Mouse (Mus musculus) B cell, adult 2 months (primary cell): Measurements from ENCODE around the gene Lyg2.

Experiments used
- DNase-seq, 2 experiments: peaks; one replicate each; pipeline ENCODE4 v3.0.0; 2022

Gene Lyg2

DNA sequence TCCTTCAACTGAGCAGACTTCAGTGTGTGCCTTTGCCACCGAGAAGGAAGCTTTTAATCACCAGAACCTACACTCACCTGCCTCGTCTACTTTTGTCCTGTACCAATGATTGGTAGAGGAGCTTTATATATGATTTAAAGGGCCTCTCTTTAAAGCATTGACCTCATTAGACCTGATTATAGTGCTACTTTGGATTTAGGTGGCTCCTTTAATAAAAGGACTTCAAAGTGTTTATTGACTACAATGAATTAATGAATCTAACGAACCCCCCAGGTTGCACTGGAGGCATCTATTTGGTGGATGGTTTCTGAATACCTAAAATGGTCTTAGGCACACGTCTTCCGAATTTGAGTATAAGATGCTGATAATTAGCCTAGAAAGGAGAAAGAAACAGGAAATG is at the start of gene Lyg2:
Lyg2 (minus strand) TSS at position 101 of the 400 bp plus-strand sequence.
- no peak for DNase-seq

GRCm38 (mm10) chr1:37965571-37965970 is 49.3 kb upstream of the Lyg2 start:
- DNase-seq, result no peak

- DNase-seq, result no peak
These were observed 43.2 kb upstream of the Lyg2 start for GRCm38 (mm10) chr1:37959486-37959885.

DNA sequence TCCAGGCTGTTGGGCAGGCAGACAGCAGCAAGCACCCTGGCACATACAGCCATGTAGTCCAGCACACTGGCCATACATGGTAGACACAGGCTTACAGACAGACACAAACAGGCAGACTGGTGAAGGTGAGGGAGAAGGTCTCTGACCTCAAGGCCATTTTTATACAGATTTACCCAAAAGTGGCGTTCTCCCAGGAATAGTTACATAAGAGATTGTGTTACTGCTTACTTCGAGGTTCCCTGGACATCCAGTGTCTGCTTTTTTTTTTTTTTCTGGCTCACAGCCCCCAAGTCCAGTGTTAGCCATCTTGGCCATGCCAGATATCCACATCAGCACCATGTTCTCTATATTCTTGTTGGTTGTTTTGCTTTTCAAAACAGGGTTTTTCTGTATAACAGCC is 42.2 kb upstream of the Lyg2 start:
- no peak for DNase-seq

GRCm38 (mm10) chr1:37957659-37958058 is 41.4 kb upstream of the Lyg2 start, which contains the start of gene Lyg1:
Lyg1 (minus strand) TSS chr1:37957759.
- DNase-seq, result no peak

GRCm38 (mm10) chr1:37956690-37957431 is 40.6 kb upstream of the Lyg2 start:
- no peak for DNase-seq

GRCm38 (mm10) chr1:37955251-37955650 is 39.0 kb upstream of the Lyg2 start:
- DNase-seq, result no peak

GRCm38 (mm10) chr1:37954786-37955185 is 38.5 kb upstream of the Lyg2 start:
- no peak for DNase-seq

GRCm38 (mm10) chr1:37948906-37949305 is 32.6 kb upstream of the Lyg2 start:
- DNase-seq, result no peak

GRCm38 (mm10) chr1:37931806-37932205 is 15.5 kb upstream of the Lyg2 start:
- peak; percentile 5 to 9 for DNase-seq

- DNase-seq, result no peak
These were observed 9.7 kb upstream of the Lyg2 start for GRCm38 (mm10) chr1:37925971-37926370.

DNA sequence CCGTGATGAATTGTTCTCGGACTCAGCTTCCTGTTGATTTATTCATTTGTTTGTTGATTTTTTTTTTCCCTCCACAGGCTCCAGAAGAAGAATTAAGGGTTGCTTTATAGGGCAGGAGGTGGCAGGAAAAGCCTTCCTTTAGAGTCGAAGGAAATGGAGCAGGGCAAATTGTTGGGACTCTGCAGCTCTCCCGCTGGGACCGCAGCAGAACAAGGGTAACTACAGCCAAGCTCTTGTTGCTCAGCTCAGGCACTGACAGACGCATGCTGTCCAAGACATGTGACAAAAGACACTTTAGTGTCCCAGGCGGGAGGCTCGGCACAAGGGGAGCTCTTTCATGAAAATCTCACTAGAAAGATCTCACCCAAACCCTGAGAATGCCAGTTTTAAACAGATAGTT is 6.2 kb upstream of the Lyg2 start:
- no peak for DNase-seq

GRCm38 (mm10) chr1:37918096-37918495 is 1.8 kb upstream of the Lyg2 start:
- DNase-seq, result no peak

DNA sequence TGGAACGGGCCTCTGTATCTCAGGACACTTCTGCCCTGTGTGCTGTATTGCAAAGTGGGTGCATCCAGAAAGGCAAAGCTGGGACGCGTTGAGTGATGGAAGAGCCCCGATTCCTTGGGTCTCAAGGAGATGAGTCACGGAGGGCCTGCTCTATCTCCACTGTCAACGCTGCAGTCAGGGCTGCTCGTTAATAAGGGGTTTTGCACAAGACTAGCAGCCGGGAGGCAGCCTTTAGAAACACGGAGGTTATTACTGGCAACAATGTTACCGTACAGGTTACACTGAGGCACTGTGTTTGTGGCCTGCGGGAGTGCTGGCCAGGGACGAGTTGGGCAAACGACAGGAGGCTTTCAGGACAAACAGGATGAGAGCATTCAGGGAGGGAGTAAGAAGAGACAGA is 1.4 kb upstream of the Lyg2 start:
- no peak for DNase-seq

DNA sequence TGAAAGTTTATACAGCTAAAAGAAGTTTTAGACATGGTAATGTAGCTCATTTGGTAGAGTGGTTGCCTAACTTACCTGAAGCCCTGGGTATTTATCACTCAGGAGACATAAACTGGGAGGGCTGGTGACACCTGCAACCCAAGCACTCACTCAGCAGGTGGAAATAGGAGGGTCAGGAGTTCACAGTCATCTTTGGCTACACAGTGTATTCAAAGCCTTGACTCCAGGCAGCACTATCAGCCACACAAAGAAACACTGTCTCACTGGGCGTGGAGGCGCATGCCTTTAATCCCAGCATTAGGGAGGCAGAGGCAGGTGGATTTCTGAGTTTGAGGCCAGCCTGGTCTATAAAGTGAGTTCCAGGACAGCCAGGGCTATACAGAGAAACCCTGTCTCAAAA is 3.5 kb downstream of the Lyg2 start:
- no peak for DNase-seq

GRCm38 (mm10) chr1:37903178-37903577 is 13.1 kb downstream of the Lyg2 start:
- peak; percentile 12 to 19 for DNase-seq

- no peak for DNase-seq
These were observed 16.0 kb downstream of the Lyg2 start for GRCm38 (mm10) chr1:37900288-37900687.

DNA sequence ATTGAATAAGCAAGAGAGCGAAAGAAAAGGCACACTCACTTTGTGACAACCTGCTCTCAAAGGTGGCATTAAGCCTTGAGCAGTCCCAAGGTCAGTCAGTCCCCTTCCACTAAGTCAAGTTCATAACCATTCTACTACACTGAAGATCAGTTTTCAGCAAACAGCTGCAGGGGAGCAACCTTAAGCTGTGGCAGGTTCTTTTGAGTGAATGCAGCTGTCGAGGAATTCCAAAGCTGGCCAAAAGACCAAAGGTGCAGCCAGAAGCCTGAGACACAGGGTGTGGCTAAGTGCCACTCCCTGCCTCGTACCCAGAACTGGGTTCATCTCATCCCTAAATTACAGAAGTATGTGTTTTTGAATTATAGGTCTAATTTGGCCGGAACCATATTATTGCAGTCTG is 16.5 kb downstream of the Lyg2 start:
- DNase-seq, result no peak

GRCm38 (mm10) chr1:37894606-37895005 is 21.7 kb downstream of the Lyg2 start:
- no peak for DNase-seq

DNA sequence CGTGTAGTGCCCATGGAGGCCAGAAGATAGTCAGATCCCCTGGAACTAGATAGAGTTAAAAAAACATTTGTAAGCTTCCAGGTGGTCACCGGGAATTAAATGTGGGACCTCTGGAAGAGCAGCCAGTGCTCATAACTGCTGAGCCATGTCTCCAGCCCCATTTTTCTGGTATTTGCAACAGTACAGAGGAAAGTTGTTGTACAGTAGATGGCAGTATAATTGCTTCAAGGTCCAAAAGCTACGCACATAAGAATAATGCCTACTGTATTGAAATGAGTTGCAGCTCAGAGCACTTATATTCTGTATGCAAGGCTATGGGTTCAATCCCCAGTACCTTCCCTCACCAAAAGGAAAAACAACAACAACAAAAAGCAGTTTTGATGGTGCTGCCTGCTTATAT is 24.9 kb downstream of the Lyg2 start:
- peak in 1 of 2 experiments; percentile 4 for DNase-seq

DNA sequence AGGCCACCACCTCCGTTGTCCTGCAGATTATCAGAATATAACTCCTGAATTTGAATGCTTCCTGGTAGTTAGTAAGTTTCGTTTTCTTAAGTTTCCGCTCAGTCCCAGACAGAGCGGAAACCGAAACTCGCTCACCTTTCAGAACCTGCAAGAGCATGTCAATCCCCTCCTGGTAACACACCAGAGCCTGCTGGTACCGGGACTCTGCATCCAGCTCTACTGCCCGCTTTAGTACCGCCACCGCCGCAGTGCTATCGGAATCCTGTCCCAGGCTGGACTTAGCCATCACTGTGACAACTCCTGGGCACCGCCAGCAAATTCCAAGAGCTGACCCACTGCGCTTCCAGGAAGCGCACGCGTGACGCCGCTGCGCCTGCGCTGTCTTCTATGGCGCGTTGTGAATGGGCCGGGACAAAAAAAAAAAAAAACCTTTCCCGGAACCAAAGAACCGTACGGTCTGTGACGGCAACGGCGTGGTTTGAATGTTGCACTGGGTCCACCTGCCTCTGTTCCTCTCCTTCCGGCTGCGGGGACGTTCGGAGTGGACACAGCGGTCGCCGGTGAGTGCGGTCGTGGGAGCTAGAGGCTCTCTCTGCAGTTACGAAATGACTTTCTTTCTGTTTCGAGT is 26.2 kb downstream of the Lyg2 start, which contains the start of the genes Mitd1 and Mrpl30:
Mitd1 (minus strand) TSS at position 387 of the 628 bp plus-strand sequence.
Mrpl30 (plus strand) TSS at position 453 of the 628 bp plus-strand sequence.
- peak; percentile 87 to 88 for DNase-seq

DNA sequence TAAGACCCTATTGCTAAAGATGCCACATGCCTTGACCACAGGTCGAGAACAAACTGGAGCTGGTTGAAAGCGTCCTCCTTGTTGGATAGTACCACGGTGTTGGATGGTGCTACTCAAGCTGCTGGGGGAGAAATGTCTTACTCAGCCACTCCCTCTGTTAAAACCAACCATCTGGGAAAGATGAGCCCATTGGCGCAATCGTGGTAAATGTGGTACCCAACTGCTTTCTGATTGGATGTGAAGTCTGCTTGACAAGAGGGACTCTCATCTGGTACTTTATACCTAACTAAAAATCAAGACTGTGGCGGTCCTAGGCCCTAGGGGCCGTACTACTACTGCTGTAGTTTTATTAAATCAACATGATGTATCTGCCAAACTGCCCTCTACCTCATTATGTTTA is 27.1 kb downstream of the Lyg2 start:
- no peak for DNase-seq

GRCm38 (mm10) chr1:37884451-37884850 is 31.8 kb downstream of the Lyg2 start:
- peak; percentile 41 to 46 for DNase-seq

DNA sequence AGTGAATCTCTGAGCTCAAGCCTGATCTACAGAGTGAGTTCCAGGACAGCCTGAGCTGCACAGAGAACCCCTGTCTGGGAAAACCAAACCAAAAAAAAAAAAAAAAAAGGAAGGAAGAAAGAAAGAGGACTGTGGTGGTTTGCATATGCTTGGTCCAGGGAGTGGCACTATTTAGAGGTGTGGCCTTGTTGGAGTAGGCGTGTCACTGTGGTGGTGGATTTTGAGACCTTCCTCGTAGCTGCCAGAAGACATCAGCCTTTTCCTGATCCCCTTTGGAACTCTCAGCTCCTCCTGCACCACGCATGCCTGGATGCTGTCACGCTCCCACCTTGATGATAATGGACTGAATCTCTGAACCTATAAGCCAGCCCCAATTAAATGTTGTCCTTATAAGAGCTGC is 32.9 kb downstream of the Lyg2 start:
- DNase-seq, result no peak
